Mouse (Mus musculus) intestine, embryonic 15.5 days (tissue): ENCODE results near the gene Rdh5. TPM values are rescaled to one million over a fixed set of nuclear protein-coding genes. Genes with fewer than 3 reads are reported as not detected.

Experiments
- ATAC-seq: fragments of 200-750 bp; cut with Nextera tagmentation; 2 replicates; pipeline ENCODE4 v1.8.0; 2017; ENCODE audit warnings: moderate TSS enrichment, moderate library complexity
- H3K27ac ChIP-seq: fragments of 300-500 bp; sonication (generic); 2 replicates; pipeline ENCODE4 v1.5.1; 2015; ENCODE audit warnings: mild to moderate bottlenecking, inconsistent platforms
- H3K27me3 ChIP-seq: fragments of 300-500 bp; sonication (generic); replicated peaks from 2 replicates; pipeline ENCODE4 v1.6.1; 2015; ENCODE audit warnings: inconsistent platforms
- H3K36me3 ChIP-seq: fragments of 300-500 bp; sonication (generic); 2 replicates; pipeline ENCODE4 v1.6.1; 2015; ENCODE audit warnings: inconsistent platforms
- H3K4me1 ChIP-seq: fragments of 300-500 bp; sonication (generic); replicated peaks from 2 replicates; pipeline ENCODE4 v1.6.1; 2015; ENCODE audit warnings: inconsistent platforms
- H3K4me2 ChIP-seq: fragments of 300-500 bp; sonication (generic); replicated peaks from 2 replicates; pipeline ENCODE4 v1.6.1; 2015; ENCODE audit warnings: mild to moderate bottlenecking, inconsistent platforms
- H3K4me3 ChIP-seq: fragments of 300-500 bp; sonication (generic); replicated peaks from 2 replicates; pipeline ENCODE4 v1.5.1; 2015; ENCODE audit warnings: inconsistent platforms
- H3K9ac ChIP-seq: fragments of 300-500 bp; sonication (generic); 2 replicates; pipeline ENCODE4 v1.6.1; 2015; ENCODE audit warnings: inconsistent platforms
- H3K9me3 ChIP-seq: fragments of 300-500 bp; sonication (generic); 2 replicates; pipeline ENCODE4 v1.6.1; 2016; ENCODE audit warnings: inconsistent platforms
- WGBS: fragments of 180-500 bp; shearing (Covaris S2); methylation state at CpG from one replicate; pipeline ENCODE4 v1.1.7; 2015; 5-methylcytosine and 5-hydroxymethylcytosine counted together
- polyA plus RNA-seq: library from polyadenylated mRNA; unstranded; fragments of >200 nt; fragmentation: Nextera tagmentation; extraction: Ambion mirVana; gene quantifications from 2 replicates; pipeline ENCODE4 v1.2.1, GENCODE M21; 2015

Gene Rdh5
- polyA plus RNA-seq, 1 experiment from 2014 or later = 11.7 TPM

DNA sequence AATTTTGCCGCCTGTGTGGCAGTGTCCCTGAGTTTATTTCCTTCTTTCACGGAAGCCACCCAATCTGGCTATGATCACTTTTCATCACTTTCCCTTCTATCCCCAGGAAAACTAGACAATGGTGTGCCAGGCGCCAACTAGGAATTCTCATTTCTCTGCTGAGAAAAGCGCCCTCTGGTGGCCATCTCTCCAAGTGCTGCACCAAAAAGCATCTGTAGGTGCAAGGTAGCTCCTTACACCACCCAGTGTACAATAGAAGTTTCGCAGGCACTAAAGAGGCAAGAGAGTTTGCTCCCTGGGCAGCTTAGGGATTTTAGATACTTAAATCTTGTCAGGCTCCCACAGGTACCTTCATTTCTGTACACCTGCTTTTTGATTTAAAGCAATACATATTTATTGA, 9.5 kb downstream of the Rdh5 start:
- no peaks in the 10 kb centered on the region for H3K9me3 ChIP-seq
- no peaks in the 10 kb centered on the region for H3K27me3 ChIP-seq
- no peak overlapping the region for H3K4me2 ChIP-seq
- WGBS = 16% methylated on average over 5 of the region's 5 CpGs
- no peak overlapping the region for H3K4me3 ChIP-seq
- H3K9ac ChIP-seq = no peak overlapping the region
- peaks cover 29% of the 10 kb centered on the region for H3K36me3 ChIP-seq
- H3K27ac ChIP-seq = no peak overlapping the region
- ATAC-seq = no peak
- peaks cover 21% of the 10 kb centered on the region for H3K4me1 ChIP-seq

DNA sequence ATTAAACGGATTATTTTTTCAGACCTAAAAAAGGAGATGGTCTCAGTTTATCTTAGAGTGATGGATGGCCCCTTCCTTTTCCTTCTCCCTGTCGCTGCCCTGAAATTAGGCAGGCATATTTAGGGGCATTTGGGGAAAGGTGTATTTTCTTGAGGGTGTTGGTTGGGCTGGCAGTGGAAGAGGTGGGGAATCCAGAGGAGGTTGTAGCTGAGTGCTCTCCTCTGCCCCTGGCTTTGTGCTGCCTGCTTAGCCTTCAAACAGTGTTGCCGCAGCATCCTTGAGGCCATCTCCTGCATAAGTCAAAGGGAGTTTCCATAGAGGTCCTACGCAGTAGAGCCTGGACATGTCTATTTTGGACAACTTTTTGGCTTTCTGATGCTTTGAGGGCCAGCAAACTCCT, 9.9 kb downstream of the Rdh5 start:
- WGBS = 64% methylated on average over 4 of the region's 4 CpGs
- ATAC-seq = no peak
- 0 out of 2 replicates have a peak overlapping the region, but pooled peaks have one; percentile 22 for H3K27ac ChIP-seq

GRCm38 (mm10) chr10:128912268-128912667, 10.4 kb downstream of the Rdh5 start:
- Histone ChIP-seq H3K9ac (no peak overlapping the region), H3K4me3 (no peak overlapping the region), H3K27ac (no peak overlapping the region), H3K9me3 (no peaks in the 10 kb centered on the region), H3K4me1 (peaks cover 21% of the 10 kb centered on the region), H3K27me3 (no peaks in the 10 kb centered on the region), H3K36me3 (peaks cover 21% of the 10 kb centered on the region), H3K4me2 (no peak overlapping the region)
- 94% methylated on average over 4 of the region's 4 CpGs for WGBS
- ATAC-seq = no peak

More for the DNA sequence above, 9.9 kb downstream of the Rdh5 start:
- H3K4me3 ChIP-seq = no peak overlapping the region
- no peaks in the 10 kb centered on the region for H3K9me3 ChIP-seq
- H3K36me3 ChIP-seq = peaks cover 26% of the 10 kb centered on the region
- H3K27me3 ChIP-seq = no peaks in the 10 kb centered on the region
- H3K4me2 ChIP-seq = no peak overlapping the region
- H3K4me1 ChIP-seq = peaks cover 21% of the 10 kb centered on the region
- no peak overlapping the region for H3K9ac ChIP-seq

- WGBS = 89% methylated on average over 6 of the region's 6 CpGs
- Histone ChIP-seq H3K27me3 (no peaks in the 10 kb centered on the region), H3K4me2 (peak overlapping the region; percentile 84), H3K9ac (0 out of 2 replicates have a peak overlapping the region, but pooled peaks have one; percentile 90), H3K36me3 (peaks cover 14% of the 10 kb centered on the region), H3K27ac (no peak overlapping the region), H3K4me3 (peak overlapping the region; percentile 75), H3K4me1 (peaks cover 21% of the 10 kb centered on the region), H3K9me3 (no peaks in the 10 kb centered on the region)
- ATAC-seq = no peak
Measured at GRCm38 (mm10) chr10:128911430-128911829, 11.3 kb downstream of the Rdh5 start.

DNA sequence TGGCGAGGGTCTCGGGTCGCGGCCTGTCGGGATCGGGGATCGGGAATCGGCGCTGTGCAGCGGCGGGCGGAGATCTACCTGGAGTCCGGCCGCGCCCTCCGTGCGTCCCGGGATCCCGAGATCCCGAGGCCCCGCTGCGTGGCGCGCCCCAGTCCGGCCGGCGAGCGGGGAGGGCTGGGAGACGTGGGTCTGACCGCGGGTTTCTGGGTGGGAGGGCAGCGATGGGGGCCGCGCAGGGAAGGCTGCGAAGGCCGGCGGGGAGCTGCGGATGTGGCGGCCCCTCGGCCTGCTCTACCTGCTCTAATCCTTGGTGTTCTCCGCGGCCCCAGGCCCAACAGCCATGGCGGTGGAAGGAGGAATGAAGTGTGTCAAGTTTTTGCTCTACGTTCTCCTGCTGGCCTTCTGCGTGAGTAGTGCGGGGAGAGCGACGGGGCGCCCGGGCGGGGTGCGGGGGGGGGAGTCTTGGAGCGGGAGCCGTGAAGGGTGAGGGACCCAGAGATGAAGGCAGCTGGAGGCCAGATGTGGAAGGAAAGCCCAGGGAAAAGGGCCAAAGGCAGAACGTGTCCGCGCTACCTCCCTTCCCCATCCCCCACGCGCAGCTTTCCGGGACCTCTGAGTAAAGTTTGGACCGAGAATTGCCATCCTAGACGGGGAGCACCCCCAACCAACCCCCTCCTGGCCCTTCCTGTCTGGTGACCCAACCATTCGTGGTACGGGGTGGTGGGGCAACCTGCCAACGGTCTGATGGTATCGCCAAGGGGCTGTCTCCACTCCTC, 12.4 kb downstream of the Rdh5 start:
- under 1% methylated on average over 66 of the region's 66 CpGs for WGBS

DNA sequence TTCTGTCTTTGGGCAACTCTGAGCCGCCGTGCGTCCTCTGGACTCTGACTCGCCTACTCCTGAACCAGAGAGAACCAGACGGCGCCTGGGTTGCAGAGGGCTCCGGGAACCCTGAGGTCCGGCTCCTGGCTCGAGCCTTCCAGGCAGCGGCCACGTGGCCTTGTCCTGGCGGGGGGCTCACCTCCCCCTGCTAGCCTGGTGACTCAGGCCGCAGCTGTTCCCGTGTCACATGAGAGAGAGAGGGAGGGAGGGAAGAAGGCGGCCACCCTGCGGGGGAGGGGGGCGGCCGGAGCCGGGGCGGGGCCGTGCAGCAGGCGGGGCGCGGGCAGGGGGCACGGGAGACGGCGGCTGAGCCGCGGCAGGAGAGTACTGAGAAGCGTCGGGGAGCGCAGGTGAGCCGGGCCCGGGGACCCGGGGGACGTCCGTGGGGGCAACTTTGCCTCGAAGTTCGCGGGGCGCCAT, 13.1 kb downstream of the Rdh5 start:
- Histone ChIP-seq H3K4me3 (peak overlapping the region; percentile 75), H3K4me1 (peaks cover 21% of the 10 kb centered on the region), H3K27ac (peak overlapping the region; percentile 92), H3K9ac (peak overlapping the region; percentile 90), H3K36me3 (peaks cover 11% of the 10 kb centered on the region), H3K9me3 (no peaks in the 10 kb centered on the region), H3K27me3 (no peaks in the 10 kb centered on the region), H3K4me2 (peak overlapping the region; percentile 84)
- WGBS = 1% methylated on average over 38 of the region's 41 CpGs
- ATAC-seq = peak; percentile 88

More for the DNA sequence above, 12.4 kb downstream of the Rdh5 start:
- Histone ChIP-seq H3K27me3 (no peaks in the 10 kb centered on the region), H3K27ac (peak overlapping the region; percentile 92), H3K4me3 (peak overlapping the region; percentile 75), H3K36me3 (peaks cover 12% of the 10 kb centered on the region), H3K9me3 (no peaks in the 10 kb centered on the region), H3K9ac (peak overlapping the region; percentile 90), H3K4me2 (peak overlapping the region; percentile 84), H3K4me1 (peaks cover 21% of the 10 kb centered on the region)
- peak; percentile 58 for ATAC-seq

GRCm38 (mm10) chr10:128908778-128909448, 13.8 kb downstream of the Rdh5 start:
- 47% methylated on average over 13 of the region's 13 CpGs for WGBS
- H3K27me3 ChIP-seq = no peaks in the 10 kb centered on the region
- H3K4me1 ChIP-seq = peaks cover 21% of the 10 kb centered on the region
- no peaks in the 10 kb centered on the region for H3K9me3 ChIP-seq
- ATAC-seq = peak; percentile 56
- H3K9ac ChIP-seq = peak overlapping the region; percentile 90
- peak overlapping the region; percentile 84 for H3K4me2 ChIP-seq
- peaks cover 6% of the 10 kb centered on the region for H3K36me3 ChIP-seq
- peak overlapping the region; percentile 92 for H3K27ac ChIP-seq
- H3K4me3 ChIP-seq = peak overlapping the region; percentile 75

DNA sequence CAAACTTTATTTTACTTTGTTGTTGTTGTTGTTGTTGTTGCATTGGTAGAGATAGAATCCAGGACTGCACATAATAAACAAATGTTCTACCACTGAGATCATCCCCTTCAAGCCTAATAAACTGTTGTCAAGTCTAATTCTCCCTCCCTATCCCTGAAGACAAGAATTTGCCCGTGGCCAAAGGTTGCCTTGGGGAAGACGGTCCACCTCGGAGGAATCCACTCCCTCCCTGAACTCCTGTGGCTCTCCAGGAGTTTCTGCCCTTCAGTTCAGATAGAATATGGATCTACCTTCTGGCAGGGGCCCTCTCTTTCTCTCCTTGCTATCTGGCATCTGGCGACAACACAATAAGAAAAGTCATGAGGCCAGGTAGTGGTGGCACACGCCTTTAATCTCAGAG, 17.9 kb downstream of the Rdh5 start:
- WGBS = 70% methylated on average over 5 of the region's 5 CpGs
- peaks cover 9% of the 10 kb centered on the region; the same call in 1 of the 2 replicates for H3K4me1 ChIP-seq
- no peak for ATAC-seq

GRCm38 (mm10) chr10:128902409-128902988, 20.2 kb downstream of the Rdh5 start:
- WGBS = 81% methylated on average over 3 of the region's 3 CpGs
- Histone ChIP-seq H3K9ac (no peak overlapping the region), H3K4me2 (no peak overlapping the region), H3K9me3 (no peaks in the 10 kb centered on the region), H3K36me3 (no peaks in the 10 kb centered on the region), H3K27ac (no peak overlapping the region), H3K27me3 (no peaks in the 10 kb centered on the region), H3K4me1 (no peaks in the 10 kb centered on the region), H3K4me3 (no peak overlapping the region)
- ATAC-seq = no peak

More for the DNA sequence above, 17.9 kb downstream of the Rdh5 start:
- Histone ChIP-seq H3K27me3 (no peaks in the 10 kb centered on the region), H3K4me2 (no peak overlapping the region), H3K36me3 (no peaks in the 10 kb centered on the region), H3K27ac (no peak overlapping the region), H3K9me3 (no peaks in the 10 kb centered on the region), H3K4me3 (no peak overlapping the region), H3K9ac (no peak overlapping the region)

DNA sequence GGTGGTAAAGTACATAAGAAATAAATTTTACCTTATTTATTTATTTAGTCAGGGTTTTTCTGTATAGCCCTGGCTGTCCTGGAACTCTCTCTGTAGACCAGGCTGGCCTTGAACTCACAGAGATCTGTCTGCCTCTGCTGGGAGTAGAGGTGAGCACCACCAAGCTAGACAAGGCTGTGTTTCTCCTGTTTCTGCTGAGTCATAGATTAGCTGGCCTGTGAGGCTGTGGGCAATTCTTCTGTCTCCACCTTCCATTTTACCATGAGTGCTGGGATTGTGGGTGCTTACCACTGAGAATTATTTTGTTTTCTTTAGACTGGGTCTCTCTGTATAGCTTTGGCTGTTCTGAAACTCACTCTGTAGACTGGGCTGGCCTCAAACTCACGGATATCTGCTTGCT, 21.3 kb downstream of the Rdh5 start:
- no peak for ATAC-seq
- Histone ChIP-seq H3K27me3 (peaks cover 5% of the 10 kb centered on the region), H3K36me3 (no peaks in the 10 kb centered on the region), H3K4me1 (no peaks in the 10 kb centered on the region), H3K4me3 (no peak overlapping the region), H3K9ac (no peak overlapping the region), H3K9me3 (no peaks in the 10 kb centered on the region), H3K4me2 (no peak overlapping the region), H3K27ac (no peak overlapping the region)
- 80% methylated on average over 1 of the region's 1 CpGs for WGBS

GRCm38 (mm10) chr10:128900698-128901097, 22.0 kb downstream of the Rdh5 start, which contains the start of gene Cd63:
TSS of gene Cd63 (plus strand) at chr10:128900989.
- ATAC-seq = no peak
- Histone ChIP-seq H3K4me2 (no peak within 1 kb of the TSS), H3K9ac (no peak within 1 kb of the TSS), H3K27me3 (peaks cover 10% of the 10 kb centered on the region), H3K9me3 (no peaks in the 10 kb centered on the region), H3K4me1 (0 out of 2 replicates have a peak, but pooled peaks cover 7% of the 10 kb centered on the region), H3K27ac (no peak within 1 kb of the TSS), H3K4me3 (no peak within 1 kb of the TSS), H3K36me3 (no peaks in the 10 kb centered on the region)
- WGBS = 71% methylated on average over 3 of the region's 3 CpGs
